Mouse (Mus musculus) lung, postnatal 4 days (tissue): ENCODE data around the gene Gnai2.
"Not testable (repeated sequence)": the region's sequence is repeated elsewhere in the genome, so short reads cannot be mapped to it uniquely, and the experiment has no call there.

Experiments used
- DNase-seq, 2 experiments: peaks; one replicate each; pipeline ENCODE4 v3.0.0; 2021

Gene Gnai2

GRCm38 (mm10) chr9:107567702-107568319 lies 67.4 kb downstream of the Gnai2 start, which contains the start of gene Hyal2:
Gene Hyal2, plus strand, starts transcription at chr9:107567945.
- DNase-seq: peak; percentile 67 to 82

- peak; percentile 73 to 87 for DNase-seq
These were observed 68.3 kb downstream of the Gnai2 start for GRCm38 (mm10) chr9:107566855-107567254.

- DNase-seq: peak; percentile 88 to 93
These were observed 69.0 kb downstream of the Gnai2 start for GRCm38 (mm10) chr9:107566041-107566709.

- not testable (repeated sequence) for DNase-seq
These were observed 69.6 kb downstream of the Gnai2 start for GRCm38 (mm10) chr9:107565556-107565955.
